Mouse (Mus musculus) retina, embryonic 14.5 days (tissue): ENCODE data around the gene Fry.

Experiments
- DNase-seq: peaks from one replicate; pipeline ENCODE4 v3.0.0-alpha.2; 2015; ENCODE audit warnings: low spot score

Fry gene

GRCm38 (mm10) chr5:150389589-150390377 lies 271.3 kb downstream of the Fry start:
- no peak for DNase-seq

GRCm38 (mm10) chr5:150390422-150390821 lies 272.0 kb downstream of the Fry start:
- no peak for DNase-seq

GRCm38 (mm10) chr5:150394645-150395044 lies 276.2 kb downstream of the Fry start:
- no peak for DNase-seq

- peak; percentile 32 for DNase-seq
Observed at GRCm38 (mm10) chr5:150402832-150403447, 284.5 kb downstream of the Fry start.

- DNase-seq = no peak
Observed at GRCm38 (mm10) chr5:150404867-150405266, 286.4 kb downstream of the Fry start.

GRCm38 (mm10) chr5:150408979-150409378 lies 290.5 kb downstream of the Fry start:
- no peak for DNase-seq

- no peak for DNase-seq
Observed at GRCm38 (mm10) chr5:150409451-150410045, 291.1 kb downstream of the Fry start.

GRCm38 (mm10) chr5:150412750-150413450 lies 294.5 kb downstream of the Fry start:
- no peak for DNase-seq

- no peak for DNase-seq
Observed at GRCm38 (mm10) chr5:150414823-150415222, 296.4 kb downstream of the Fry start.

- DNase-seq = no peak
Observed at GRCm38 (mm10) chr5:150417223-150417622, 298.8 kb downstream of the Fry start.

- DNase-seq = no peak
Observed at GRCm38 (mm10) chr5:150418035-150418434, 299.6 kb downstream of the Fry start.

GRCm38 (mm10) chr5:150425038-150425437 lies 306.6 kb downstream of the Fry start:
- DNase-seq = no peak

- DNase-seq = peak; percentile 17
Observed at GRCm38 (mm10) chr5:150426595-150426994, 308.1 kb downstream of the Fry start.

- peak; percentile 37 for DNase-seq
Observed at GRCm38 (mm10) chr5:150431286-150431685, 312.8 kb downstream of the Fry start.

- no peak for DNase-seq
Observed at GRCm38 (mm10) chr5:150432960-150433359, 314.5 kb downstream of the Fry start.

- DNase-seq = peak; percentile 18
Observed at GRCm38 (mm10) chr5:150436629-150437389, 318.4 kb downstream of the Fry start.

- peak; percentile 80 for DNase-seq
Observed at GRCm38 (mm10) chr5:150441690-150442089, 323.2 kb downstream of the Fry start.

GRCm38 (mm10) chr5:150451281-150452003 lies 333.0 kb downstream of the Fry start:
- no peak for DNase-seq

- no peak for DNase-seq
Observed at GRCm38 (mm10) chr5:150452004-150452626, 333.7 kb downstream of the Fry start.

GRCm38 (mm10) chr5:150452671-150453070 lies 334.2 kb downstream of the Fry start:
- DNase-seq = no peak

GRCm38 (mm10) chr5:150453490-150453889 lies 335.0 kb downstream of the Fry start:
- DNase-seq = no peak
